Mouse (Mus musculus) MEL (cell line): ENCODE data around the gene Ncoa3.

Experiments used
- E2F4 ChIP-seq: IDR thresholded peaks from 2 replicates; pipeline ENCODE4 v1.6.1; 2011; ENCODE audit warnings: low read depth, low read length, improper control_type of control experiment, borderline replicate concordance
- MAFK ChIP-seq: IDR thresholded peaks from 2 replicates; pipeline ENCODE4 v1.6.1; 2011; ENCODE audit warnings: low read depth, mild to moderate bottlenecking, low read length, improper control_type of control experiment, borderline replicate concordance
- MXI1 ChIP-seq: IDR thresholded peaks from 2 replicates; pipeline ENCODE4 v1.6.1; 2011; ENCODE audit warnings: mild to moderate bottlenecking, low read depth, low read length, improper control_type of control experiment
- NELFE ChIP-seq: IDR thresholded peaks from 2 replicates; pipeline ENCODE4 v1.6.1; 2011; ENCODE audit warnings: low read depth, low read length, improper control_type of control experiment
- POLR2AphosphoS5 ChIP-seq: IDR thresholded peaks from 2 replicates; pipeline ENCODE4 v1.6.1; 2012; ENCODE audit warnings: low read depth, borderline replicate concordance, mild to moderate bottlenecking, inconsistent platforms, low read length, moderate library complexity, mixed read lengths

DNA sequence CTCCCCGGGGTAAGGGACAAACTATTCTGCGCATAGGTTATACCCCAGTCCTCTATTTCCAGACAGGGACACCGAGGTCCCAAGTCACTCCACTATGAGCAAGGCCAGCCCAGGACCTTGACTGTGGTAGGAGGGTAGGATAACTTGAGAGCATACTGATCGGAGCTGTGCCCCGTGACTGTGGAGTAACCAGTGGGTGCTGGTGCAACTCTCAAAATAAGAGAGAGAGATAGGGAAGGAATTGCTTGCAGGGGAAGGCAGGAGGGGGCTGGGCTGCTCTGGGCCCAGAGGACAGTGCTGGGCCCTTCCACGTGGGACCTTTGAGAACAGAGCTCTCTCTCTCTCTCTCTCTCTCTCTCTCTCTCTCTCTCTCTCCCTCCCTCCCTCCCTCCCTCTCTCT is 103.9 kb downstream of the Ncoa3 start:
- TF ChIP-seq MXI1, result no peak
- TF ChIP-seq POLR2AphosphoS5, result no peak
- no peak for TF ChIP-seq E2F4
- no peak for TF ChIP-seq NELFE
- TF ChIP-seq MAFK, result no peak
